Mouse (Mus musculus) hematopoietic stem cell, adult 5-6 weeks (primary cell): ENCODE measurements around the gene Erc1. TPM values are rescaled to one million over a fixed set of nuclear protein-coding genes. Genes with fewer than 3 reads are reported as not detected.

Source experiments
- total RNA-seq: library from RNA; stranded (forward); fragments of 172-1452, 232-1000 nt; gene quantifications from 2 replicates; pipeline ENCODE4 v1.2.3, GENCODE M21; 2017

The Erc1 gene
- total RNA-seq, 1 experiment from 2014 or later = 23.4 TPM

Other genes starting within 250 kb of the Erc1 start
- 12.2 and 36.2 TPM in 2 replicates for gene Rad52, start 54.5 kb upstream of the Erc1 start, total RNA-seq
- 233 and 335 TPM in 2 replicates for gene Wnk1, start 190.5 kb upstream of the Erc1 start, total RNA-seq
- gene Ninj2, start 245.2 kb upstream of the Erc1 start, total RNA-seq = not detected in 2 replicates